Mouse (Mus musculus) G1E (cell line): Measurements from ENCODE around the gene Gm45753. TPM values are rescaled to one million over a fixed set of nuclear protein-coding genes. Genes with fewer than 3 reads are reported as not detected.

ENCODE experiments used
- ATAC-seq: 2 replicates; pipeline ENCODE4 v1.8.0; 2016; ENCODE audit warnings: mild to moderate bottlenecking; ENCODE audit not compliant: insufficient number of reproducible peaks, poor library complexity, low FRiP score, severe bottlenecking; ENCODE audit errors: extremely low read depth
- DNase-seq: peaks from one replicate; pipeline ENCODE4 v3.0.0; 2012; ENCODE audit warnings: low spot score
- H3K27me3 ChIP-seq: 2 replicates; pipeline ENCODE4 v1.6.1; 2012; ENCODE audit warnings: mild to moderate bottlenecking, low read length, inconsistent platforms; ENCODE audit not compliant: insufficient read depth
- H3K36me3 ChIP-seq: replicated peaks from 2 replicates; pipeline ENCODE3; 2012; ENCODE audit warnings: mild to moderate bottlenecking, inconsistent platforms
- H3K4me1 ChIP-seq: 2 replicates; pipeline ENCODE4 v1.6.1; 2012; ENCODE audit warnings: low read depth, low read length, inconsistent platforms, mixed read lengths; ENCODE audit not compliant: insufficient read depth
- H3K4me3 ChIP-seq: 2 replicates; pipeline ENCODE4 v1.5.1; 2012; ENCODE audit warnings: low read depth, mild to moderate bottlenecking, inconsistent platforms, low read length, moderate library complexity, mixed read lengths
- H3K9me3 ChIP-seq: replicated peaks from 2 replicates; pipeline ENCODE4 v1.6.1; 2012; ENCODE audit warnings: inconsistent platforms
- CTCF ChIP-seq: IDR thresholded peaks from 2 replicates; pipeline ENCODE4 v1.5.1; 2012; ENCODE audit warnings: low read depth, low read length, inconsistent platforms, mixed read lengths
- GATA1 ChIP-seq: IDR thresholded peaks from 2 replicates; pipeline ENCODE4 v1.6.1; 2012; ENCODE audit warnings: borderline replicate concordance, low read length, inconsistent platforms, mixed read lengths
- GATA2 ChIP-seq: IDR thresholded peaks from 2 replicates; pipeline ENCODE4 v1.6.1; 2012; ENCODE audit warnings: low read depth, low read length, inconsistent platforms, borderline replicate concordance
- POLR2AphosphoS5 ChIP-seq: IDR thresholded peaks from 2 replicates; pipeline ENCODE4 v1.6.1; 2012; ENCODE audit warnings: low read depth, low read length, inconsistent platforms; ENCODE audit not compliant: insufficient replicate concordance
- TAL1 ChIP-seq: conservative IDR thresholded peaks from 2 replicates; pipeline ENCODE4 v1.6.1; 2012; ENCODE audit warnings: low read depth, low read length, inconsistent platforms, mixed read lengths
- polyA plus RNA-seq: library from polyadenylated mRNA; stranded (reverse); fragments of >175 nt; gene quantifications from 2 replicates; pipeline ENCODE4 v1.2.3, GENCODE M21; 2012
- total RNA-seq, 2 experiments: library from RNA; stranded (forward) in 1 of 2; stranded (reverse) in 1 of 2; fragments of 200-1000 nt in 1 of 2; fragments of >200 nt in 1 of 2; fragmentation: Nextera tagmentation in 1 of 2; gene quantifications; 2 replicates each; pipeline ENCODE4 v1.2.3; 2014 to 2017

Gene Gm45753
- total and polyA plus RNA-seq, 3 experiments, result not detected

- no peak for DNase-seq
- peaks cover 22% of the 10 kb centered on the region for H3K9me3 ChIP-seq
- TF ChIP-seq GATA2, result no peak
- no peak for TF ChIP-seq GATA1
- no peak for TF ChIP-seq TAL1
- no peak for TF ChIP-seq CTCF
- no peak for TF ChIP-seq POLR2AphosphoS5
- H3K27me3 ChIP-seq, result no peaks in the 10 kb centered on the region
- no peak for ATAC-seq
- no peaks in the 10 kb centered on the region for H3K36me3 ChIP-seq
- H3K4me3 ChIP-seq, result no peak within 1 kb of the TSS
- H3K4me1 ChIP-seq, result no peaks in the 10 kb centered on the region
These were observed 13.6 kb downstream of the Gm45753 start, which contains the start of gene Klkb1 for GRCm38 (mm10) chr8:45294687-45295086. Klkb1 (minus strand) TSS chr8:45294859.

GRCm38 (mm10) chr8:45291790-45292189 is 16.5 kb downstream of the Gm45753 start:
- Histone ChIP-seq H3K9me3 (peaks cover 12% of the 10 kb centered on the region), H3K27me3 (no peaks in the 10 kb centered on the region), H3K36me3 (no peaks in the 10 kb centered on the region), H3K4me1 (no peaks in the 10 kb centered on the region), H3K4me3 (no peak overlapping the region)
- DNase-seq (no peak), ATAC-seq (no peak)
- no peak for TF ChIP-seq GATA2
- no peak for TF ChIP-seq GATA1
- no peak for TF ChIP-seq POLR2AphosphoS5
- TF ChIP-seq TAL1, result no peak
- no peak for TF ChIP-seq CTCF

- no peak for TF ChIP-seq GATA1
- TF ChIP-seq TAL1, result no peak
- TF ChIP-seq GATA2, result no peak
- no peak for TF ChIP-seq POLR2AphosphoS5
- no peak for TF ChIP-seq CTCF
- ATAC-seq (no peak), DNase-seq (no peak)
- Histone ChIP-seq H3K9me3 (peaks cover 29% of the 10 kb centered on the region), H3K36me3 (no peaks in the 10 kb centered on the region), H3K4me1 (no peaks in the 10 kb centered on the region), H3K4me3 (no peak overlapping the region), H3K27me3 (no peaks in the 10 kb centered on the region)
These were observed 26.6 kb downstream of the Gm45753 start for GRCm38 (mm10) chr8:45281630-45282029.

- peaks cover 28% of the 10 kb centered on the region for H3K9me3 ChIP-seq
- no peak for ATAC-seq
- TF ChIP-seq CTCF (no peak), TAL1 (no peak), GATA2 (no peak), GATA1 (no peak), POLR2AphosphoS5 (no peak)
- H3K36me3 ChIP-seq, result no peaks in the 10 kb centered on the region
- H3K4me3 ChIP-seq, result no peak overlapping the region
- DNase-seq, result no peak
- no peaks in the 10 kb centered on the region for H3K27me3 ChIP-seq
- H3K4me1 ChIP-seq, result no peaks in the 10 kb centered on the region
These were observed 30.8 kb downstream of the Gm45753 start for GRCm38 (mm10) chr8:45277453-45277852.

- DNase-seq, result no peak
- H3K4me1 ChIP-seq, result no peaks in the 10 kb centered on the region
- H3K4me3 ChIP-seq, result no peak overlapping the region
- TF ChIP-seq TAL1, result no peak
- TF ChIP-seq POLR2AphosphoS5, result no peak
- no peak for TF ChIP-seq GATA2
- TF ChIP-seq CTCF, result no peak
- TF ChIP-seq GATA1, result no peak
- no peaks in the 10 kb centered on the region for H3K36me3 ChIP-seq
- ATAC-seq, result no peak
- H3K27me3 ChIP-seq, result no peaks in the 10 kb centered on the region
- peaks cover 23% of the 10 kb centered on the region for H3K9me3 ChIP-seq
These were observed 33.9 kb downstream of the Gm45753 start for GRCm38 (mm10) chr8:45274317-45274716.

GRCm38 (mm10) chr8:45269056-45269455 is 39.2 kb downstream of the Gm45753 start:
- Histone ChIP-seq H3K36me3 (no peaks in the 10 kb centered on the region), H3K27me3 (no peaks in the 10 kb centered on the region), H3K9me3 (peaks cover 24% of the 10 kb centered on the region), H3K4me3 (no peak overlapping the region), H3K4me1 (no peaks in the 10 kb centered on the region)
- ATAC-seq (no peak), DNase-seq (no peak)
- no peak for TF ChIP-seq POLR2AphosphoS5
- TF ChIP-seq TAL1, result no peak
- TF ChIP-seq CTCF, result no peak
- TF ChIP-seq GATA1, result no peak
- no peak for TF ChIP-seq GATA2

- DNase-seq, result no peak
- TF ChIP-seq GATA2, result no peak
- TF ChIP-seq POLR2AphosphoS5, result no peak
- no peak for TF ChIP-seq GATA1
- no peak for TF ChIP-seq CTCF
- TF ChIP-seq TAL1, result no peak
- Histone ChIP-seq H3K4me3 (no peak overlapping the region), H3K4me1 (no peaks in the 10 kb centered on the region), H3K27me3 (no peaks in the 10 kb centered on the region), H3K36me3 (no peaks in the 10 kb centered on the region), H3K9me3 (peaks cover 24% of the 10 kb centered on the region)
- no peak for ATAC-seq
These were observed 39.8 kb downstream of the Gm45753 start for GRCm38 (mm10) chr8:45268485-45268884.
